Mouse (Mus musculus) heart, adult 18-20 months (tissue): ENCODE measurements around the gene Maneal. TPM values are rescaled to one million over a fixed set of nuclear protein-coding genes. Genes with fewer than 3 reads are reported as not detected.

Experiments
- DNase-seq, 2 experiments: peaks; one replicate each; pipeline ENCODE4 v3.0.0; 2021 to 2022; ENCODE audit warnings: mixed read lengths in 1 of 2
- total RNA-seq, 2 experiments: library from RNA; stranded (reverse); gene quantifications; 2 replicates each; pipeline ENCODE4 v1.2.3; 2021

The Maneal gene
- total RNA-seq, 2 experiments from 2014 or later: 0.52 to 0.57 TPM

GRCm38 (mm10) chr4:124849631-124850260 is 12.2 kb downstream of the Maneal start:
- peak; percentile 49 to 57 for DNase-seq

- peak; percentile 71 to 90 for DNase-seq
Measured at GRCm38 (mm10) chr4:124847573-124847972, 14.4 kb downstream of the Maneal start.

- DNase-seq: peak in 1 of 2 experiments; percentile 38
Measured at GRCm38 (mm10) chr4:124843493-124843892, 18.5 kb downstream of the Maneal start.

DNA sequence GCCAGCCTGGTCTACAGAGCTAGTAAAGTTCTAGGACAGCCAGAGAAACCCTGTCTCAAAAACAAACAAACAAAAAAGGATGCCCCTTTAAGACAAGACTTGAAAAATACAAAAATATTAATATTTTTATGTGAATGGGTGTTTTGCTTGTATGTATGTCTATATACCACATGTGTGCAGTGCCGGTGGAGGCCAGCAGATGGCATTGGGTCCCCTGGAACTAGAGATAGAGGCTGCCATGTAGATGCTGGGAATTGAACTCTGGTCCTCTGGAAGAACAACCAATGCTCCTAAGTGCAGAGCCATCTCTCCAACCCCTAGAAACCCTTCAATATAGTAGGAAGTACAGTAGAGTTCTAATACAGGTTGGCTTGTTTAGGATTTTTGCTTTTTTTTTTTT is 21.0 kb downstream of the Maneal start:
- no peak for DNase-seq

- DNase-seq: no peak
Measured at GRCm38 (mm10) chr4:124838035-124838700, 23.8 kb downstream of the Maneal start.

DNA sequence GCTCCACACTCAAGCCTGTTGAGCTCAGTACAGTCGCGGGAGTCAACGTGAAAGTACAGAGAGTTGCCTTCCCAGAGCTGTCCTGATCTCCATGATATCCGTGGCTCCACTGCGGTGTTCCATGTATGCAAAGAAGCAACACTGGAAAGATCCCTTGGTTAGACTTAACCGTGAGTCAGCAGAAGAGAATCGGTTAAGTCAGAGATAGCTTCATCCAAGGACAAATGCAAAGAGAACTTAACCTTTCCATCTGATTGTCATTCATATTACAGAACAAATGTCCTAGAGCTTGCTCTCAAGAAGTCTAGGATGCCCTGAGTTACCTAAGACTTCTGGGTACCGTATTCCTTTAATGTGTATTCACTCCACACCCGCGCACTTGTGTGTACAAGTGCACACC is 29.2 kb downstream of the Maneal start:
- DNase-seq: no peak

GRCm38 (mm10) chr4:124829671-124830070 is 32.3 kb downstream of the Maneal start:
- DNase-seq: no peak

- DNase-seq: no peak
Measured at GRCm38 (mm10) chr4:124825371-124825965, 36.5 kb downstream of the Maneal start.

- no peak for DNase-seq
Measured at GRCm38 (mm10) chr4:124824967-124825366, 37.0 kb downstream of the Maneal start.

DNA sequence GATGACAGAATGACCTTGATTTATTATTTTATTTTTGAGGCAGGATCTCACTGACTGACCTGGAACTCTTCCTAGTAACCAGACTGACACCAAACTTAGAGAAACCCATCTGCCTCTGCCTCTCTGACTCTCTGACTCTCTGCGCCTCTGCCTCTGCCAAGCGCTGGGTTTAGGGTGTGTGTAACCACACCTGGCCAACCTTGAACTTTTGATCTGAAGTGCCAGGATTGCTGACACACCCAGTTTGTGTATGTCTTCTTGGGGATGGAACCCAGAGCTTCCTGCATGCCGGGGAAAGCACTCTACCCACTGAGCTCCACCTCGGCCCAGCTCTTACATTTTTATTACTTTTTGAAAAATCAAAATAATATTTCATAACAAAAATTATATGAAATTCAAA is 43.1 kb downstream of the Maneal start:
- no peak for DNase-seq

DNA sequence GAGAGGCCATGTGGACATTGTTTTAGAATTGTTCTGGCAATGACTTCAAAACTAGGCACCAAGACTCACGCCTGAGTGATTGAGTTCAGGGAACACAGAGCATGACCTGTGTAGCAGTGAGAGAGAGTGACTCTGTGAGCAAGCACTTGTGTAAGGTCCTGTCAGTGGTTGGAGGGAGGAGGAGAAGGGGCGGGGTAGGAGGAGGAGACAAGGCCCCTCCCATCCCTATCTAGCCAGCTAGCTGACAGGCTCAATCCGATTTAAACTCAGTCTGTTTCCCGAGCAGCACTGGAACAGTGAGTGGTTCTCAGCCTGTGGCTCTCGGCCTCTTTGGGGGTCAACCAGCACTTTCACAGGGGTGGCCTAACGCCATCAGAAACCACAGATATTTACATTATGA is 44.2 kb downstream of the Maneal start:
- peak; percentile 67 for DNase-seq

DNA sequence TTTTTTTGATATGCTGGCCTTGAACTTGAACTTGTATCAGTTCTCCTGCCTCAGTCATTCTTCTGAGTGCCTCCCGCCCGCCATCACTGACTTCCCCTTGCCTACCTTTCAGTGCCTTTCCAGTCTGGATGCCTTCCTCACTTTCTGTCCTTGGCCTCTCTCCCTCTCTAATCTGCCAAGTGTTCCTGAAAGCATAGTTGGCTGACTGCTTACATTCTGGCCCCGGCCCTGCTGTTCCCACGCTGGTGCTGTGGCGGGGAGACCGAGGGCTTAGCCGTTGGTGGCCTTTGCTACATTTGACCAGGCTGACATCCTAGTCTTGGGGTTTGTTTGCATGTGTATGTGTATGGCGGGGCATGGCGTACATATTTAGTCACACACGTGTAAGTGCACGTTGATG is 46.1 kb downstream of the Maneal start:
- peak; percentile 42 to 49 for DNase-seq

GRCm38 (mm10) chr4:124811347-124811975 is 50.5 kb downstream of the Maneal start:
- peak in 1 of 2 experiments; percentile 12 for DNase-seq

- no peak for DNase-seq
Measured at GRCm38 (mm10) chr4:124810056-124810455, 51.9 kb downstream of the Maneal start.

DNA sequence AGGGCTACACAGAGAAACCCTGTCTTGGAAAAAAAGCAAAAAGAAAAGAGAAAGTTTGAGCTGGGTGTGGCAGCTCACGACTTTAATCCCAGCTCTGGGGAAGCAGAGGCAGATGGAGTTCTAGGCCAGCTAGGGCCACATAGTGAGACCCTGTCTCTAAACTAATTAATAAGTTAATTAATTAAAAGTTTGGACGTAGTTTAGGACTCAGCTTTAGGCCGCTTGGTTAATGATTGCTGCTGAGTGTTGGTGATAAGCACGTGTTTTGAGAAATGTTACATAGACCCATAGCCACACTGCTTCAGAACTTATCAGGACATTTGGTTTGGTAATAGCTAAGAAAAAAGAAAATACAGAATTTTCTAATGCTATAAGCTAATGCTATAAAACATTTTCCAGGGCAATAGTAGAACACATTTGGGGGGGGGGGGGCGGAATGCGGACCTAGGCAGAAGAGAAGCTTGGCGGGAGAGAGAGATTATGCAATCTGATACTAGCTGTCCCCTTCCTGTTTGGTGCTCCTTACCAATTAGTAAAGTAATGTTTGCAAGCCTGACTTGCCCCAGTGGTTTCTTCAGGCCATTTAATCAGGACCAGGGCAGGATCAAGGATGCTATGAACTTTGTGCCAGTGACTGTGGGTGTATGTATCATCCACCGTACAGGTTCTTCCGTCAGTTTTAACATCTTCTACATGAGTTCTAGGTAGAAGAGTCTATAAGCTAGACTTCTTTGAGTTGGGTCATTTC is 52.7 kb downstream of the Maneal start:
- no peak for DNase-seq

DNA sequence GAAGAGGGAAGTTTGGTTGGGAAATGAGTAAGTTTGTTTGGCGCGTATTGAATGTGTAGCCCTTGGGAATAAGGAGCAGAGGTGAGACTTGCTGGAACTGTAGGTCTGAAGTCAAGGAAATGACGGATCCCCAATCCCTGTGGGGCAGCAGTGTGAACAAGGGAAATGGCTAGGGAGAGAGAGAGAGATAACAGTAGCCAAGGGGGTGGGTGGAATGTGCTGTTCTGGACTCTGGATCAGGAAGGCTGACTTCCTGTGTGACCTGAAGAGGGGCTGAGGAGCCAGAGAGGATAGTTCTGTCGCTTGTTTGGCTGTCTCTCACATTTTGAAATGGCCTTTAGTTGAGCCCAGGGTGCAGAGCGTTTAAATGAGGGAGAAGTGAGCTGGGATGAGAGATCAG is 53.5 kb downstream of the Maneal start:
- DNase-seq: peak in 1 of 2 experiments; percentile 42

Other genes with a start within 250 kb of the Maneal start
- under 1 TPM; 0.15 to 0.33 TPM for gene Pou3f1, start 205.4 kb downstream of the Maneal start, total RNA-seq
- 10 to 100 TPM; 11.0 to 14.0 TPM for gene Utp11, start 168.6 kb downstream of the Maneal start, total RNA-seq
- gene Fhl3, start 161.5 kb downstream of the Maneal start, total RNA-seq: 10 to 100 TPM in 1 of 2 experiments, 1 to 10 TPM in 1; 8.2 to 13.8 TPM
- gene Sf3a3, start 147.4 kb downstream of the Maneal start, total RNA-seq: 10 to 100 TPM; 18.8 to 19.4 TPM
- gene Inpp5b, start 120.3 kb downstream of the Maneal start, total RNA-seq: 1 to 10 TPM; 5.6 to 7.0 TPM
- 10 to 100 TPM; 15.0 to 15.1 TPM for gene Mtf1, start 60.1 kb downstream of the Maneal start, total RNA-seq
- gene Yrdc, start 11.5 kb downstream of the Maneal start, total RNA-seq: 10 to 100 TPM; 20.0 to 20.5 TPM
- 10 to 100 TPM; 20.7 to 26.9 TPM for gene 1110065P20Rik, start 11.0 kb downstream of the Maneal start, total RNA-seq
- gene Epha10, start 18.7 kb upstream of the Maneal start, total RNA-seq: not detected
- 10 to 100 TPM in 1 of 2 experiments, 1 to 10 TPM in 1; 7.8 to 10.9 TPM for gene 9930104L06Rik, start 74.9 kb upstream of the Maneal start, total RNA-seq
- gene Cdca8, start 77.1 kb upstream of the Maneal start, total RNA-seq: under 1 TPM; 0.41 to 0.57 TPM
- 1 to 10 TPM; 3.1 to 4.3 TPM for gene Rspo1, start 124.3 kb upstream of the Maneal start, total RNA-seq
- 10 to 100 TPM; 28.6 to 29.2 TPM for gene Gnl2, start 154.4 kb upstream of the Maneal start, total RNA-seq
- under 1 TPM in 1 of 2 experiments, not detected in 1; 0.33 TPM for gene Dnali1, start 203.5 kb upstream of the Maneal start, total RNA-seq
- gene Snip1, start 204.5 kb upstream of the Maneal start, total RNA-seq: 1 to 10 TPM; 7.1 to 7.7 TPM
- gene Meaf6, start 223.0 kb upstream of the Maneal start, total RNA-seq: 10 to 100 TPM; 18.3 to 23.4 TPM